Comparison of ENCODE assay signal across 32 mouse cellular contexts in genomic region chr19:32098582-32098981, GRCm38 (mm10). TPM values are rescaled to one million over a fixed set of nuclear protein-coding genes. Genes with fewer than 3 reads are reported as not detected.
A peak's percentile ranks its signal among the peaks of the same experiment; 100 is the strongest.
DNase-seq lines count a peak whose midpoint lies in the region; ATAC-seq and TF ChIP-seq lines count a peak whose summit lies in the region.
"Had no signal": no experiment of that assay in that cellular context is flagged by ENCODE, and none has a peak within 500 bp of the region (broad histone marks: within the 10 kb centered on the region; RNA-seq: fewer than 3 reads in every experiment).

No protein-coding gene starts in this region.

- no peak for DNase-seq in lung, postnatal 0 days (ENCODE audit: low spot score)
- no peak for DNase-seq in lung, postnatal 36 days
- peak; percentile 30 for DNase-seq in NIH3T3 (ENCODE audit: low read depth)
- no peak for DNase-seq in stomach, postnatal 0 days (ENCODE audit: low spot score)
- DNase-seq in right cerebral cortex, postnatal 4 days, result no peak
- DNase-seq: adrenal gland, postnatal 36 days; cerebellum, adult 18-20 months; cerebellum, postnatal 10 days; gastrocnemius, postnatal 10 days; heart, postnatal 4 days; kidney, adult 8-10 months; kidney, postnatal 14 days; left cerebral cortex, postnatal 4 days; liver, embryonic 13.5 days; lung, adult 2 months; lung, postnatal 14 days; retina, postnatal 1 day; right cerebral cortex, postnatal 14 days; thymus, adult 18-20 months; thymus, postnatal 25 days had no signal

- ATAC-seq in intestine, postnatal 0 days, result no peak
- no peak for ATAC-seq in intestine, embryonic 15.5 days
- ATAC-seq in lung, postnatal 0 days, result no peak
- no peak for ATAC-seq in stomach, postnatal 0 days (ENCODE audit: low FRiP score, low TSS enrichment)
- ATAC-seq: forebrain, embryonic 16.5 days; inflammation-experienced regulatory T-cells, adult 6 months had no signal

- H3K36me3 ChIP-seq in intestine, postnatal 0 days (ENCODE audit: control insufficient read depth, insufficient read depth), result no peaks in the 10 kb centered on the region
- H3K36me3 ChIP-seq in intestine, embryonic 15.5 days, result no peaks in the 10 kb centered on the region
- no peaks in the 10 kb centered on the region for H3K36me3 ChIP-seq in lung, postnatal 0 days (ENCODE audit: insufficient read depth, low read length)
- no peaks in the 10 kb centered on the region for H3K36me3 ChIP-seq in stomach, postnatal 0 days (ENCODE audit: control insufficient read depth, insufficient read depth, low read length)
- H3K36me3 ChIP-seq: embryonic facial prominence, embryonic 13.5 days; forebrain, embryonic 10.5 days; G1E; heart, embryonic 10.5 days; heart, embryonic 15.5 days; liver, embryonic 13.5 days; midbrain, embryonic 12.5 days; neural tube, embryonic 15.5 days had no signal

- no peak overlapping the region for H3K4me3 ChIP-seq in intestine, postnatal 0 days (ENCODE audit: low read depth, low read length)
- H3K4me3 ChIP-seq in intestine, embryonic 15.5 days (replicated peaks), result no peak overlapping the region
- no peak overlapping the region for H3K4me3 ChIP-seq in lung, postnatal 0 days (ENCODE audit: low read depth, low read length)
- no peak overlapping the region for H3K4me3 ChIP-seq in stomach, postnatal 0 days (ENCODE audit: low read depth, low read length)
- H3K4me3 ChIP-seq: embryonic facial prominence, embryonic 13.5 days; forebrain, embryonic 10.5 days; heart, embryonic 10.5 days; heart, embryonic 15.5 days; liver, embryonic 13.5 days; midbrain, embryonic 12.5 days; neural tube, embryonic 15.5 days had no signal

- no peak for TF ChIP-seq EP300 in lung, postnatal 0 days (IDR thresholded peaks at IDR 0.05)
- no peak for TF ChIP-seq EP300 in stomach, postnatal 0 days (optimal IDR thresholded peaks at IDR 0.05)

- H3K4me2 ChIP-seq in intestine, postnatal 0 days (replicated peaks; ENCODE audit: low read depth), result no peak overlapping the region
- H3K4me2 ChIP-seq in intestine, embryonic 15.5 days (replicated peaks), result no peak overlapping the region
- H3K4me2 ChIP-seq in lung, postnatal 0 days (replicated peaks; ENCODE audit: low read depth, low read length), result no peak overlapping the region
- H3K4me2 ChIP-seq in stomach, postnatal 0 days (replicated peaks; ENCODE audit: low read depth), result no peak overlapping the region
- H3K4me2 ChIP-seq: embryonic facial prominence, embryonic 13.5 days; heart, embryonic 15.5 days; hindbrain, embryonic 14.5 days; liver, embryonic 13.5 days; midbrain, embryonic 12.5 days; neural tube, embryonic 15.5 days had no signal

- H3K27me3 ChIP-seq in intestine, postnatal 0 days (replicated peaks; ENCODE audit: control insufficient read depth, insufficient read depth, low read length), result no peaks in the 10 kb centered on the region
- no peaks in the 10 kb centered on the region for H3K27me3 ChIP-seq in intestine, embryonic 15.5 days (replicated peaks)
- no peaks in the 10 kb centered on the region for H3K27me3 ChIP-seq in lung, postnatal 0 days (replicated peaks; ENCODE audit: insufficient read depth, low read length)
- no peaks in the 10 kb centered on the region for H3K27me3 ChIP-seq in stomach, postnatal 0 days (ENCODE audit: control insufficient read depth, insufficient read depth, low read length)
- H3K27me3 ChIP-seq: embryonic facial prominence, embryonic 13.5 days; heart, embryonic 15.5 days; midbrain, embryonic 12.5 days; neural tube, embryonic 15.5 days had no signal

- H3K4me1 ChIP-seq in intestine, postnatal 0 days (replicated peaks; ENCODE audit: control insufficient read depth, insufficient read depth, low read length), result no peaks in the 10 kb centered on the region
- no peaks in the 10 kb centered on the region for H3K4me1 ChIP-seq in intestine, embryonic 15.5 days (replicated peaks)
- no peaks in the 10 kb centered on the region for H3K4me1 ChIP-seq in lung, postnatal 0 days (ENCODE audit: insufficient read depth, low read depth, low read length)
- no peaks in the 10 kb centered on the region for H3K4me1 ChIP-seq in stomach, postnatal 0 days (replicated peaks; ENCODE audit: control insufficient read depth, insufficient read depth)

- 76% methylated on average over 3 of the region's 3 CpGs for WGBS in intestine, postnatal 0 days
- 75% methylated on average over 3 of the region's 3 CpGs for WGBS in intestine, embryonic 15.5 days
- 77% methylated on average over 3 of the region's 3 CpGs for WGBS in lung, postnatal 0 days
- 72% methylated on average over 3 of the region's 3 CpGs for WGBS in stomach, postnatal 0 days

- peak; percentile 60 for TF ChIP-seq CTCF in intestine, postnatal 0 days (IDR thresholded peaks at IDR 0.05; ENCODE audit: low read depth)
- TF ChIP-seq CTCF in lung, postnatal 0 days (IDR thresholded peaks at IDR 0.05), result peak; percentile 25
- peak; percentile 49 for TF ChIP-seq CTCF in stomach, postnatal 0 days (IDR thresholded peaks at IDR 0.05; ENCODE audit: low read depth)

- no peaks in the 10 kb centered on the region for H3K9me3 ChIP-seq in intestine, postnatal 0 days (ENCODE audit: control insufficient read depth)
- H3K9me3 ChIP-seq in intestine, embryonic 15.5 days, result no peaks in the 10 kb centered on the region
- no peaks in the 10 kb centered on the region for H3K9me3 ChIP-seq in lung, postnatal 0 days (ENCODE audit: low read length)
- H3K9me3 ChIP-seq in stomach, postnatal 0 days (ENCODE audit: control insufficient read depth, low read length), result no peaks in the 10 kb centered on the region
- H3K9me3 ChIP-seq: embryonic facial prominence, embryonic 13.5 days; forebrain, embryonic 10.5 days; G1E; heart, embryonic 10.5 days; heart, embryonic 15.5 days; liver, embryonic 13.5 days; midbrain, embryonic 12.5 days; neural tube, embryonic 15.5 days had no signal

- H3K9ac ChIP-seq in intestine, postnatal 0 days (ENCODE audit: low read depth, low read length), result no peak overlapping the region
- H3K9ac ChIP-seq in intestine, embryonic 15.5 days, result no peak overlapping the region
- no peak overlapping the region for H3K9ac ChIP-seq in lung, postnatal 0 days (replicated peaks; ENCODE audit: low read depth)
- H3K9ac ChIP-seq in stomach, postnatal 0 days (ENCODE audit: low read length), result no peak overlapping the region
- H3K9ac ChIP-seq: embryonic facial prominence, embryonic 13.5 days; heart, embryonic 15.5 days; hindbrain, embryonic 14.5 days; liver, embryonic 13.5 days; midbrain, embryonic 12.5 days; neural tube, embryonic 15.5 days had no signal

- no peak overlapping the region for H3K27ac ChIP-seq in intestine, postnatal 0 days (ENCODE audit: low read depth, low read length)
- H3K27ac ChIP-seq in intestine, embryonic 15.5 days, result no peak overlapping the region
- H3K27ac ChIP-seq in lung, postnatal 0 days (ENCODE audit: low read length), result no peak overlapping the region
- H3K27ac ChIP-seq in stomach, postnatal 0 days (replicated peaks), result no peak overlapping the region
- H3K27ac ChIP-seq: embryonic facial prominence, embryonic 13.5 days; forebrain, embryonic 10.5 days; heart, embryonic 10.5 days; heart, embryonic 15.5 days; hindbrain, embryonic 14.5 days; liver, embryonic 13.5 days; midbrain, embryonic 12.5 days; neural tube, embryonic 15.5 days had no signal

RNA-seq across cellular contexts. Expression of gene Asah2, which starts 9.4 kb away (rescaled TPM):
- 22.8 and 27.7 TPM in 2 replicates for polyA plus RNA-seq in intestine, postnatal 0 days (2015; fragmentation: Nextera tagmentation; extraction: Ambion mirVana)
- 2.8 and 3.4 TPM in 2 replicates for polyA plus RNA-seq in intestine, embryonic 15.5 days (2015; fragmentation: Nextera tagmentation; extraction: Ambion mirVana)
- 2.1 and 2.5 TPM in 2 replicates for polyA plus RNA-seq in lung, postnatal 0 days (2015; fragmentation: Nextera tagmentation; extraction: Ambion mirVana)
- 4.4 and 5.5 TPM in 2 replicates for polyA plus RNA-seq in stomach, postnatal 0 days (2015; fragmentation: Nextera tagmentation; extraction: Ambion mirVana)
